Mouse (Mus musculus) hindbrain, embryonic 10.5 days (tissue): ENCODE results near the gene Tnfsf9. TPM values are rescaled to one million over a fixed set of nuclear protein-coding genes. Genes with fewer than 3 reads are reported as not detected.

Experiments used
- DNase-seq: peaks from one replicate; pipeline ENCODE4 v3.0.0-alpha.2; 2017; ENCODE audit warnings: low spot score
- H3K27ac ChIP-seq: fragments of 300-500 bp; sonication (generic); 2 replicates; pipeline ENCODE4 v1.5.1; 2016; ENCODE audit warnings: mild to moderate bottlenecking, moderate library complexity
- H3K27me3 ChIP-seq: fragments of 300-500 bp; sonication (generic); 2 replicates; pipeline ENCODE4 v1.6.1; 2016; ENCODE audit warnings: mild to moderate bottlenecking; ENCODE audit not compliant: poor library complexity, insufficient read depth, severe bottlenecking
- H3K36me3 ChIP-seq: fragments of 300-500 bp; sonication (generic); 2 replicates; pipeline ENCODE4 v1.6.1; 2016; ENCODE audit warnings: mild to moderate bottlenecking, moderate library complexity
- H3K4me1 ChIP-seq: fragments of 300-500 bp; sonication (generic); replicated peaks from 2 replicates; pipeline ENCODE4 v1.6.1; 2016; ENCODE audit warnings: mild to moderate bottlenecking
- H3K4me3 ChIP-seq: fragments of 300-500 bp; sonication (generic); 2 replicates; pipeline ENCODE4 v1.5.1; 2016; ENCODE audit warnings: mild to moderate bottlenecking, moderate library complexity
- H3K9me3 ChIP-seq: fragments of 300-500 bp; sonication (generic); 2 replicates; pipeline ENCODE4 v1.6.1; 2016; ENCODE audit warnings: mild to moderate bottlenecking, moderate library complexity
- WGBS: fragments of 180-500 bp; shearing (Covaris S2); methylation state at CpG from one replicate; pipeline ENCODE4 v1.1.7; 2016; 5-methylcytosine and 5-hydroxymethylcytosine counted together
- polyA plus RNA-seq: library from polyadenylated mRNA; unstranded; fragments of >200 nt; fragmentation: Nextera tagmentation; extraction: Ambion mirVana; gene quantifications from 2 replicates; pipeline ENCODE4 v1.2.1, GENCODE M21; 2016

The Tnfsf9 gene
- polyA plus RNA-seq, 1 experiment from 2014 or later, result 9.8 TPM

GRCm38 (mm10) chr17:57076916-57077315 is 28.2 kb upstream of the Tnfsf9 start:
- H3K36me3 ChIP-seq, result peaks cover 24% of the 10 kb centered on the region
- H3K27ac ChIP-seq, result no peak overlapping the region
- WGBS, result 70% methylated on average over 3 of the region's 3 CpGs
- no peak for DNase-seq
- 0 out of 2 replicates have a peak, but pooled peaks cover 8% of the 10 kb centered on the region for H3K27me3 ChIP-seq
- no peak overlapping the region for H3K4me3 ChIP-seq
- H3K9me3 ChIP-seq, result no peaks in the 10 kb centered on the region
- H3K4me1 ChIP-seq, result 0 out of 2 replicates have a peak, but pooled peaks cover 7% of the 10 kb centered on the region

- no peak within 1 kb of the TSS for H3K4me3 ChIP-seq
- peak within 1 kb of the TSS; percentile 45 for H3K27ac ChIP-seq
- peaks cover 26% of the 10 kb centered on the region for H3K36me3 ChIP-seq
- no peaks in the 10 kb centered on the region for H3K9me3 ChIP-seq
- 0 out of 2 replicates have a peak, but pooled peaks cover 3% of the 10 kb centered on the region for H3K27me3 ChIP-seq
- no peak for DNase-seq
- 0 out of 2 replicates have a peak, but pooled peaks cover 7% of the 10 kb centered on the region for H3K4me1 ChIP-seq
- WGBS, result 55% methylated on average over 6 of the region's 6 CpGs
Observed at GRCm38 (mm10) chr17:57078336-57078735, 26.8 kb upstream of the Tnfsf9 start, which contains the start of gene Dennd1c. Gene Dennd1c (minus strand): TSS chr17:57078514.

GRCm38 (mm10) chr17:57079919-57080318 is 25.2 kb upstream of the Tnfsf9 start:
- Histone ChIP-seq H3K27me3 (0 out of 2 replicates have a peak, but pooled peaks cover 3% of the 10 kb centered on the region), H3K36me3 (peaks cover 39% of the 10 kb centered on the region), H3K9me3 (no peaks in the 10 kb centered on the region), H3K4me1 (0 out of 2 replicates have a peak, but pooled peaks cover 4% of the 10 kb centered on the region), H3K4me3 (no peak overlapping the region), H3K27ac (no peak overlapping the region)
- WGBS, result 69% methylated on average over 3 of the region's 3 CpGs
- DNase-seq, result no peak

GRCm38 (mm10) chr17:57081234-57081842 is 23.8 kb upstream of the Tnfsf9 start:
- peaks cover 42% of the 10 kb centered on the region for H3K36me3 ChIP-seq
- DNase-seq, result no peak
- WGBS, result 94% methylated on average over 31 of the region's 31 CpGs
- H3K4me3 ChIP-seq, result no peak overlapping the region
- H3K27me3 ChIP-seq, result 0 out of 2 replicates have a peak, but pooled peaks cover 3% of the 10 kb centered on the region
- H3K27ac ChIP-seq, result no peak overlapping the region
- H3K4me1 ChIP-seq, result peaks cover 8% of the 10 kb centered on the region
- H3K9me3 ChIP-seq, result no peaks in the 10 kb centered on the region

- H3K4me1 ChIP-seq, result peaks cover 18% of the 10 kb centered on the region
- H3K4me3 ChIP-seq, result no peak overlapping the region
- peaks cover 5% of the 10 kb centered on the region; the same call in 1 of the 2 replicates for H3K27me3 ChIP-seq
- H3K9me3 ChIP-seq, result no peaks in the 10 kb centered on the region
- 88% methylated on average over 5 of the region's 5 CpGs for WGBS
- DNase-seq, result no peak
- H3K36me3 ChIP-seq, result peaks cover 42% of the 10 kb centered on the region
- no peak overlapping the region for H3K27ac ChIP-seq
Observed at GRCm38 (mm10) chr17:57082481-57082880, 22.6 kb upstream of the Tnfsf9 start.

GRCm38 (mm10) chr17:57085970-57086757 is 19.0 kb upstream of the Tnfsf9 start:
- peaks cover 18% of the 10 kb centered on the region for H3K4me1 ChIP-seq
- no peak for DNase-seq
- WGBS, result 89% methylated on average over 11 of the region's 11 CpGs
- peak overlapping the region; percentile 90 for H3K27ac ChIP-seq
- peaks cover 21% of the 10 kb centered on the region for H3K27me3 ChIP-seq
- H3K9me3 ChIP-seq, result no peaks in the 10 kb centered on the region
- H3K36me3 ChIP-seq, result peaks cover 24% of the 10 kb centered on the region
- peak overlapping the region; percentile 59; the same call in 1 of the 2 replicates for H3K4me3 ChIP-seq

DNA sequence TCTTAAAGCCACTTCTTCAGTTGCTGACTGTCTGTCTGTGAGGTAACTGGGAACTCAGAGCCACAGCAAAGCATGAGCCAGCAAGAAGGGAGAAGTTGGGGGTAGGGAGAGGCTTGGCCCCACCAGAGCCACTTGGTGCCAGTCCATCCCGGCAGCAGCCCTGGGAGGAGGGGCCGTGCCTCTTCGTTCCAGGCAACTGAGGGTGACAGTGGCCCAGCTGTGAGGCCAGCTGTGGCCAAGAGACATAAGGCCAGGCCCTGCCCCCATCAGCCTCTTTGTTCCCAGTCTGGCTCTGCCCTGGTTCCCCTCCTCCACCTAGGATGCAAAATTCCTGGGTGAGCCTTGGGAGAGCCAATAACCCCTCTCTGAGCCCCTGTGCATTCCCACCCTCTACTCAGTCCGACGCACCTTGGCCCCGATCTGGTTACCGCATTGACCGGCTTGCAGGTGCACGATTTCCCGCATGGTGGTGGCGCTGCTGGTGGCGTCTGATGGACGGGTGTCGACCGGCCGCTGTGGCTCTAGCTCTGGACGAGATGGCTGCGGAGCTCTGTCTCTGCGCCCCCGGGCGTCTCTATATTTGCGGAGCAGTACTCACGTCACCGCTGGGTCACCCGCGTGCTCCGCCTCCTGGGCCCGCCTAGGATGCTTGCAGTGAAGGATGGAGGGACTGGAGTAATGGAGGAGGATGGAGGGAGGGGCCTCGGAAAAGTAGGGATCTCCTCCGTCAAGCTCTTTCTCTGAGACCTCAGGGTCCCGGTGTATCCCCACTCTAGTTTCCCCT is 17.9 kb upstream of the Tnfsf9 start, which contains the start of gene Tubb4a:
Gene Tubb4a (minus strand): TSS at position 734 of the 784 bp plus-strand sequence.
- Histone ChIP-seq H3K27ac (peak within 1 kb of the TSS; percentile 90), H3K36me3 (peaks cover 18% of the 10 kb centered on the region; the same call in 1 of the 2 replicates), H3K4me3 (peak within 1 kb of the TSS; percentile 59), H3K27me3 (peaks cover 21% of the 10 kb centered on the region), H3K4me1 (peaks cover 18% of the 10 kb centered on the region), H3K9me3 (no peaks in the 10 kb centered on the region)
- WGBS, result under 1% methylated on average over 31 of the region's 31 CpGs
- DNase-seq, result peak; percentile 65

GRCm38 (mm10) chr17:57094222-57094621 is 10.9 kb upstream of the Tnfsf9 start:
- Histone ChIP-seq H3K4me1 (peaks cover 13% of the 10 kb centered on the region), H3K27ac (no peak overlapping the region), H3K27me3 (peaks cover 7% of the 10 kb centered on the region), H3K9me3 (no peaks in the 10 kb centered on the region), H3K4me3 (no peak overlapping the region), H3K36me3 (no peaks in the 10 kb centered on the region)
- 95% methylated on average over 3 of the region's 3 CpGs for WGBS
- DNase-seq, result no peak

DNA sequence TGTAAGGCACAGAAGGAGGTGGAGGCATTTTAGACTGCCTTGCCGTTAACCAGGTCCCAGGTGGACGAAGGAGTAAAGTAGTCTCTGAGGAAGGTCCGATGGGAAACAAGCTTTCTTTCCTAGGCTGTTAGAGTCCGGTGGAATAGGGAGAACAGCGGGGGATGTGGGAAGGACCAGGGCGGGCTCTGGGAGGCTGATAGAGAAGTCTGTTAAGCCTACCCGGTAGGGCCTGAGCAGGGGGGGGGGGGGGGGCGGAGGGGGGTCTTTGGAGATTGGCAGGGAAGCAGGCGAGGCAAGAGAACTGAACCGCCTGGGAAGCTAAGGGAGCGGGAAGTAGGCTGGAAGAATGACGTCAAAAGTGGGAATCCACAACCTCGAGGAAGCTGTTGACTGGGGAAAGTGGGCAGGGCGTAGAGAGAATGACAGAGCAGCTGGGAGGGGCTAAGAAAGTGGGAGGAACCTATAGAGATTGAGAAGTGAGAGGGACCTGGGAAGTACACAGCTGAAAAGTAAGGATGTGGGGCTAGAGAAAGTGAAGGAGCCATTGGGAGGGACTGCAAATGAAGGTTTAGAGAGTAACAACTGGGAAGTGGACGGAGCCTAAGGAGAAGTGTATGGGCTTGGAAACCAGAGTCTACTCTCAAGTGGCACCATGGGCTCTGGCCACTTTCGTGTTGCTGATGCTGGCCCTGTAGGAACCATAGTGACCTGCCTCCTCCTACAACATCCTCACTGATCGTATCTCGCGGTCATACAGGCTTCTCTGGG is 9.1 kb upstream of the Tnfsf9 start:
- DNase-seq, result peak; percentile 45
- Histone ChIP-seq H3K36me3 (no peaks in the 10 kb centered on the region), H3K27me3 (peaks cover 7% of the 10 kb centered on the region; the same call in 1 of the 2 replicates), H3K4me1 (peaks cover 20% of the 10 kb centered on the region), H3K27ac (no peak overlapping the region), H3K4me3 (peak overlapping the region; percentile 42), H3K9me3 (no peaks in the 10 kb centered on the region)
- 1% methylated on average over 18 of the region's 19 CpGs for WGBS

- Histone ChIP-seq H3K4me1 (peaks cover 20% of the 10 kb centered on the region), H3K9me3 (no peaks in the 10 kb centered on the region), H3K36me3 (no peaks in the 10 kb centered on the region), H3K4me3 (peak overlapping the region; percentile 42), H3K27ac (no peak overlapping the region), H3K27me3 (peaks cover 7% of the 10 kb centered on the region; the same call in 1 of the 2 replicates)
- DNase-seq, result peak; percentile 83
- WGBS, result 2% methylated on average over 11 of the region's 11 CpGs
Observed at GRCm38 (mm10) chr17:57096623-57096920, 8.6 kb upstream of the Tnfsf9 start.

- 83% methylated on average over 5 of the region's 5 CpGs for whole genome bisulfite sequencing
- H3K4me3 ChIP-seq, result no peak overlapping the region
- no peak for DNase-seq
Observed at GRCm38 (mm10) chr17:57098321-57098720, 6.8 kb upstream of the Tnfsf9 start.

More at GRCm38 (mm10) chr17:57098321-57098720, 6.8 kb upstream of the Tnfsf9 start:
- Histone ChIP-seq H3K4me1 (peaks cover 20% of the 10 kb centered on the region), H3K9me3 (no peaks in the 10 kb centered on the region), H3K27me3 (peaks cover 7% of the 10 kb centered on the region; the same call in 1 of the 2 replicates), H3K27ac (no peak overlapping the region), H3K36me3 (no peaks in the 10 kb centered on the region)
